Mouse (Mus musculus) activated CD4-positive, CD25-positive, alpha-beta regulatory T cell (primary cell): ENCODE data around the gene Tbrg4. TPM values are rescaled to one million over a fixed set of nuclear protein-coding genes. Genes with fewer than 3 reads are reported as not detected.

Experiments
- polyA plus RNA-seq, 2 experiments: library from polyadenylated mRNA; unstranded; fragments of 100-300 nt; shearing (Covaris generic); gene quantifications; one replicate each; pipeline ENCODE4 v1.2.1; 2017

Tbrg4 gene
- polyA plus RNA-seq, result 10 to 100 TPM; 11.9 to 12.9 TPM

DNA sequence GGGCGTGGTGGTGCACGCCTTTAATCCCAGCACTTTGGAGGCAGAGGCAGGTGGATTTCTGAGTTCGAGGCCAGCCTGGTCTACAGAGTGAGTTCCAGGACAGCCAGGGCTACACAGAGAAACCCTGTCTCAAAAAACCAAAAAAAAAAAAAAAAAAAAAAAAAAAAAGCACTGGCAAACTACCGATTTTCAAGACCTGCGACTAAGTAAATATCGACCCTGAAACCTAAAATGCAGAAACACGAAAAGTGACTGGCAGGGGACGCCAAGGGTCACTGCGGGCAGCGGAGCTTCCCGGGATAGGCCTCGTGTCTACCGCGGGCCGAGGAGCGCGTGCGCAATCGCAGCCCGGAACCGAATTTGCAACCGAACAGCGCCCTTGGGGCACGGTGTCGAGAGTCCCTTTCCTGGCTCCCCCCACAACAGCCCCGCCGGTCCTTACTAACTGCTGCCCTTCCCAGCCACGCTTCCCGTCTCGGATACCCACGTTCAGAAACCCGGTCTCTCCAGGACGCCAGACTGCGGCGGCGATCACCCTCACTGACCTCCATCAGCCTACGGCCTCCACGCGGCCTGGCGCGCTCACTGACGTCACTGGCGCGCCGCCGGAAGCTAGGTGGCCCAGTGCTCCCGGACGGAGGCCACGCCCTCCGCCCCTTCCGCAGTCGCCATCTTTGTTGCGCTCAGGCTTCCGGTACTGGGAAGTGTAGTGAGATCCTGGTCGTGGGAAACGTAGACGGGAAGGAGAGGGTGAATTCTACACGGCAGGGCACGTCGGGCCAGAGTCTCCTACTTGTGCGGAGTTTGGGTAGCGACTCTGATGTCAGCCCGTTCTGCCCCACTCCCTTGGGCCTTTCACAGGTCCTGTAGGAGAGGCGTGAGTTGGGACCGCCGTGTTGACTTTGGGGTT is at the start of gene Tbrg4:
TSS of gene Tbrg4 (minus strand) at position 590 of the 910 bp plus-strand sequence.

DNA sequence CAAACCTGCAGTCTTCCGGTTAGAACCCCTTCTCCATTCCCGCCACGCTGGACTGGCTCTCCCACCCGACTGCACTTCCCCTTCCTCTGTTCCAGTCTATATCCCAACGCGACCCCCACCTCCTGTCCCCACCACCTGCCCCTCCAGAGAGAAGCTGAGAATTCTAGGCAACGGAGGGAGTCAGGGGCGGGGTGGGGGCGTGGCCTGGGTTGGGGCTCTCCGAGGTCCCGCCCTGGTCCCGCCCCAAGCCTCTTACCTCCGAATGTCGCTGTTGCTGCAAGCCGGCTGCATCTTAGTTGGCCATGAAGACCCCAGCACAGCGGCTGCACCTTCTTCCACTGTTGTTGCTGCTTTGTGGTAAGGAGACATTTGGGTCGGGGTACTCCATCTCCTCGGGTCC is 32.4 kb upstream of the Tbrg4 start, which contains the start of gene Ramp3:
TSS of gene Ramp3 (plus strand) at position 251 of the 400 bp plus-strand sequence.

DNA sequence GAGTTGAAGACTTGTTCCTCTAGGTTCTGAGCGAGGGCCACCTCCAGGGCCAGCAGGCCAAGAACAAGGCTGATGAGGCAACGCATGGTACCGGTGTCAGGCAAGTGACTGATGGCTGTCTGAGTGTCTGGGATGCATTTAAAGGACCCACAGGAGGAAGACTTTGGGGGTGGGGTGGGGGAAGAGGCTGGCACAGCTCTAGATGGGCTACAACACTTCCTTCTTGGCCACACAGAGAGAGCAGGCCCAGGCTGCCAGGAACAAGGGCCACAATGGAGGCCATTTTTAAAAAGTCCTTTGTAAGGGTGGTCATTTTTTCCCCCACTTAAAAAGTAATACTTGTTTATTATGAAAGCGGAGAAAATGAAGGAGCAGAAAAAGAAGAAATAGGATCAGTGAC is 12.7 kb upstream of the Tbrg4 start, which contains the start of gene Wap:
TSS of gene Wap (minus strand) at position 101 of the 400 bp plus-strand sequence.

DNA sequence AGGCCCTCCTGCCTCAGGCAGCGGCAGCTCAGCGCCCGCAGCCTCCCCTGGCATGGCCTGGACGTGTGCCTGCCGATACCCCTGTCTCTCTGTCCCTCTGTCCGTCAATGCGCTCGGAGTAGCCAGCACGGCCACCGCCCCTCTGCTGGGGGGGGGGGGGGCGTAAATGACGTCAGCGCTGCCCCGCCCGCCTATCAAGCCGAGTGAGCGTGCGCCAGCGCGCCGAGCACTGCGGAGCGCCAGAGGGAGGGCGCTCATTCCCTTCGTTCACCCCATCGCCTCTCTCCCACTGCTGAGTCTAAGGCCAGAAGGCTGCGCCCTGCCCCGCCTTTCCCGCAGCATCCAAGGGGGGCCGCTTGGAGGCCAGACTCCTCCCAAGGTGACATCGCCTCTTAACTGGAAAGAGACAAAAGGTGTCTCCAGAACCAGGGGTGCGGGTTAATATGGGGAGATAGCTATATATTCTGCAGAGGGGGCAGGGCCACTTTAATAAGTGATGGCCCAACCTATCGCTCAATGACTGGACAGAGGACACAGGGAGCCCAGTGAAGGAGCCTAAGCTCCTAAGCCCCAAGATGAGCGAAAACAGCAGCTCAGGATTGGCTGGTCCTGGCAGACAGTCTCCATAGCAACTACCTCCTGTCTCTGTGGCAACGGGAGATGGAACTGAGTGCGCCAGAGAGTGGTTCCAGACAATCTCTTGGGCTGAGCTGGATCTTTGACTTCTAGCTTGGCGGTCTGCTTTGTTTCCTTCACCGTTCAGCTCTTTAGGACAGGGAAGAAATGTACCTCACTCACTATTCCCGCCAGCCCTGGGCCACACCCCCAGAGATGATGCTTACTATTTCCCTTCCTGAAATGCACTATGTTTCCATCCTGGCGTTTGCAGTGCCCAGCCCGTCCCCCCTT is 20.1 kb downstream of the Tbrg4 start, which contains the start of gene Nacad:
TSS of gene Nacad (minus strand) at position 563 of the 909 bp plus-strand sequence.

Other genes starting within 250 kb of the Tbrg4 start
- 10 to 100 TPM; 62.6 to 95.1 TPM for gene Zmiz2, start 237.0 kb downstream of the Tbrg4 start, polyA plus RNA-seq
- gene Ppia, start 210.6 kb downstream of the Tbrg4 start, polyA plus RNA-seq, result 1,000 to 10,000 TPM; 4,126 to 4,496 TPM
- 100 to 1,000 TPM; 241 to 279 TPM for gene H2afv, start 181.6 kb downstream of the Tbrg4 start, polyA plus RNA-seq
- gene Purb, start 150.2 kb downstream of the Tbrg4 start, polyA plus RNA-seq, result 10 to 100 TPM; 23.5 to 23.7 TPM
- 100 to 1,000 TPM; 122 to 222 TPM for gene Myo1g, start 105.1 kb downstream of the Tbrg4 start, polyA plus RNA-seq
- gene Ccm2, start 79.2 kb downstream of the Tbrg4 start, polyA plus RNA-seq, result 100 to 1,000 TPM; 277 to 304 TPM
- under 1 TPM; 0.39 to 0.81 TPM for gene Nacad, start 20.0 kb downstream of the Tbrg4 start, polyA plus RNA-seq
- not detected for gene Wap, start 12.6 kb upstream of the Tbrg4 start, polyA plus RNA-seq
- gene Ramp3, start 32.5 kb upstream of the Tbrg4 start, polyA plus RNA-seq, result 10 to 100 TPM in 1 of 2 experiments, 1 to 10 TPM in 1; 4.8 to 10.2 TPM
- not detected for gene Gm11983, start 211.6 kb upstream of the Tbrg4 start, polyA plus RNA-seq